ENCODE assay signal across 9 mouse cellular contexts in genomic region chr7:123214365-123215075, GRCm38 (mm10). TPM values are rescaled to one million over a fixed set of nuclear protein-coding genes. Genes with fewer than 3 reads are reported as not detected.
A peak's percentile ranks its signal among the peaks of the same experiment; 100 is the strongest.
DNase-seq lines count a peak whose midpoint lies in the region; ATAC-seq and TF ChIP-seq lines count a peak whose summit lies in the region.
"Had no signal": no experiment of that assay in that cellular context is flagged by ENCODE, and none has a peak within 500 bp of the region (broad histone marks: within the 10 kb centered on the region; RNA-seq: fewer than 3 reads in every experiment).

Gene Slc5a11 (plus strand): TSS chr7:123214780.

- H3K4me1 ChIP-seq in heart, adult 2 months (ENCODE audit: control insufficient read depth, insufficient read depth, low read length): no peaks in the 10 kb centered on the region
- H3K4me1 ChIP-seq in bone marrow, adult 2 months (ENCODE audit: control insufficient read depth, insufficient read depth, low read length): no peaks in the 10 kb centered on the region
- peaks cover 16% of the 10 kb centered on the region for H3K4me1 ChIP-seq in intestine, embryonic 16.5 days (ENCODE audit: control insufficient read depth, insufficient read depth, low read length)

- no peaks in the 10 kb centered on the region for H3K9me3 ChIP-seq in intestine, embryonic 16.5 days (ENCODE audit: control insufficient read depth, low read length)

- no peaks in the 10 kb centered on the region for H3K27me3 ChIP-seq in heart, adult 2 months (ENCODE audit: control insufficient read depth, insufficient read depth, low read length)
- no peaks in the 10 kb centered on the region for H3K27me3 ChIP-seq in intestine, embryonic 16.5 days (replicated peaks; ENCODE audit: control insufficient read depth, insufficient read depth, low read length)

- ATAC-seq in intestine, embryonic 16.5 days: peak; percentile 89
- 0 out of 2 replicates have a peak, but pooled peaks have one; percentile 41 for ATAC-seq in megakaryocyte-erythroid progenitor cell, adult 5-6 weeks (replicated peaks; ENCODE audit: low FRiP score, low TSS enrichment, poor library complexity, severe bottlenecking)

- no peak for TF ChIP-seq POLR2A in heart, adult 2 months (IDR thresholded peaks at IDR 0.05; ENCODE audit: insufficient read depth, low read depth, low read length)
- TF ChIP-seq POLR2A in bone marrow, adult 2 months (IDR thresholded peaks at IDR 0.05; ENCODE audit: borderline replicate concordance, control insufficient read depth, low read depth, low read length): no peak

- H3K27ac ChIP-seq in heart, adult 2 months: no peak within 1 kb of the TSS
- H3K27ac ChIP-seq in bone marrow, adult 2 months (ENCODE audit: control insufficient read depth, insufficient read depth, low read depth, low read length, poor library complexity): no peak within 1 kb of the TSS
- peak within 1 kb of the TSS; percentile 77 for H3K27ac ChIP-seq in intestine, embryonic 16.5 days (ENCODE audit: low read length)

- H3K9ac ChIP-seq in heart, adult 2 months (ENCODE audit: low read depth, low read length): no peak within 1 kb of the TSS
- H3K9ac ChIP-seq in intestine, embryonic 16.5 days (ENCODE audit: low read depth, low read length): peak within 1 kb of the TSS; percentile 57

- no peaks in the 10 kb centered on the region for H3K36me3 ChIP-seq in heart, adult 2 months (ENCODE audit: control insufficient read depth, insufficient read depth, low read length)
- H3K36me3 ChIP-seq in intestine, embryonic 16.5 days (ENCODE audit: control insufficient read depth, insufficient read depth, low read length): no peaks in the 10 kb centered on the region

- H3K79me2 ChIP-seq in heart, adult 2 months (replicated peaks; ENCODE audit: control insufficient read depth, insufficient read depth, low read length): no peaks in the 10 kb centered on the region

- no peak for TF ChIP-seq EP300 in heart, adult 2 months (IDR thresholded peaks at IDR 0.05; ENCODE audit: insufficient read depth, low read depth, low read length)

- intact Hi-C loops in heart, adult 2 months (cut with DNase I): no loop called here

- no peak for TF ChIP-seq CTCF in heart, adult 2 months (IDR thresholded peaks at IDR 0.05)
- no peak for TF ChIP-seq CTCF in bone marrow, adult 2 months (IDR thresholded peaks at IDR 0.05; ENCODE audit: control insufficient read depth, insufficient read depth, low read length)

- 57% methylated on average over 8 of the region's 8 CpGs for WGBS in heart, adult 2 months
- 74% methylated on average over 6 of the region's 8 CpGs for WGBS in bone marrow, adult 2 months
- WGBS in intestine, embryonic 16.5 days: 26% methylated on average over 8 of the region's 8 CpGs

- peak within 1 kb of the TSS; percentile 43 for H3K4me2 ChIP-seq in intestine, embryonic 16.5 days (ENCODE audit: low read depth, low read length)

- H3K4me3 ChIP-seq in heart, adult 2 months: no peak within 1 kb of the TSS
- H3K4me3 ChIP-seq in bone marrow, adult 2 months (replicated peaks; ENCODE audit: control insufficient read depth, low read depth, low read length): no peak within 1 kb of the TSS
- peak within 1 kb of the TSS; percentile 40 for H3K4me3 ChIP-seq in intestine, embryonic 16.5 days (ENCODE audit: low read length)

- peak; percentile 24 to 29 for DNase-seq in heart, adult 2 months
- no peak for DNase-seq in heart, adult 8-10 months (ENCODE audit: low spot score)
- no peak for DNase-seq in cerebellum, postnatal 4 days (ENCODE audit: low spot score in 2 of 2)
- DNase-seq in thymus, postnatal 14 days: no peak
- DNase-seq in B cell, adult 2 months: no peak
- DNase-seq: cerebellum, postnatal 36 days had no signal

RNA-seq across cellular contexts. Expression of gene Slc5a11, which starts in this region (rescaled TPM):
- total RNA-seq in heart, adult 2 months (2021): not detected
- 0.10 TPM in 1 of 2 replicates, not detected in the other for polyA plus RNA-seq in heart, adult 2 months (2012; rRNA removed)
- not detected for total RNA-seq in heart, adult 8-10 months (2022)
- 3.1 and 18.5 TPM in 2 replicates for polyA plus RNA-seq in bone marrow, adult 2 months (2011; ENCODE audit: insufficient read depth, insufficient read length, low replicate concordance, missing spikeins)
- polyA plus RNA-seq in intestine, embryonic 16.5 days (2015; fragmentation: Nextera tagmentation; extraction: Ambion mirVana): 25.3 and 39.3 TPM in 2 replicates
- total RNA-seq in megakaryocyte-erythroid progenitor cell, adult 5-6 weeks (2014; fragmentation: Nextera tagmentation): not detected in 2 replicates
- not detected in 2 replicates for total RNA-seq in megakaryocyte-erythroid progenitor cell, adult 5-6 weeks (2017)

Comparison
In these comparisons a context has a peak if more than half of its experiments do, and no peak if none do; other contexts are left out.
1. Peak in DNase-seq in heart, adult 2 months; RNA of the gene not detected or under 1 TPM.
2. Peak in ATAC-seq in megakaryocyte-erythroid progenitor cell, adult 5-6 weeks; RNA of the gene not detected or under 1 TPM.